Mouse (Mus musculus): ENCODE results near the gene Hexa. TPM values are rescaled to one million over a fixed set of nuclear protein-coding genes. Genes with fewer than 3 reads are reported as not detected.
A peak's percentile ranks its signal among the peaks of the same experiment; 100 is the strongest.

The Hexa gene
- polyA plus RNA-seq, 1 experiment from 2014 or later = 68.0 TPM

GRCm38 (mm10) chr9:59548961-59549487 is 9.7 kb downstream of the Hexa start:
- H3K9me3 ChIP-seq (ENCODE audit: control insufficient read depth, low read length) = no peaks in the 10 kb centered on the region
- no peaks in the 10 kb centered on the region for H3K4me1 ChIP-seq (ENCODE audit: control insufficient read depth, insufficient read depth, low read depth, low read length)
- H3K27me3 ChIP-seq (replicated peaks; ENCODE audit: control insufficient read depth, insufficient read depth, low read length) = no peaks in the 10 kb centered on the region
- no peak overlapping the region for H3K4me3 ChIP-seq (ENCODE audit: low read length)
- H3K9ac ChIP-seq (ENCODE audit: low read depth, low read length) = no peak overlapping the region
- no peak overlapping the region for H3K4me2 ChIP-seq (ENCODE audit: low read length)
- H3K36me3 ChIP-seq (ENCODE audit: control insufficient read depth, insufficient read depth, low read length) = no peaks in the 10 kb centered on the region
- no peak for ATAC-seq
- 68% methylated on average over 2 of the region's 2 CpGs for WGBS
- H3K27ac ChIP-seq (ENCODE audit: low read depth, low read length) = no peak overlapping the region

DNA sequence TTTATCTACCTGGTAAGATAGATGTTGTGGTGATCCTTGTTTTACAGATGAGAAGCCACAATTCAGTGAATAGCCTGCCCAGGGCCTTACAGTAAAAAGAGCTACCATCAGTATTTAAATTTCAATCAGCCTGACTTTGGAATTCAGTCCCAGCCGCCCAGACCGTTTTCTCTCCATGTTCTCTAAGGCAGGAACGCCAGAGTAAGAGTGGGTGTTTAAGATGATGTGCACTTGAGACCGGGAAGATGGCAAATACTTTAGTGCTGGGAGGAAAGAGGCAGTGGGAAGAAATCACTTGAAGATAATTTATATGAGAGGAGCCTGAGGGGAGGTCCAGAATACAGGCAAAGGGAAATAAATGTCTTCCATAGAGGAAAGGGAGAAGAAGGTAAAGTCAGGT is 10.7 kb downstream of the Hexa start:
- no peak overlapping the region for H3K27ac ChIP-seq (ENCODE audit: low read depth, low read length)
- no peaks in the 10 kb centered on the region for H3K36me3 ChIP-seq (ENCODE audit: control insufficient read depth, insufficient read depth, low read length)
- H3K27me3 ChIP-seq (replicated peaks; ENCODE audit: control insufficient read depth, insufficient read depth, low read length) = no peaks in the 10 kb centered on the region
- ATAC-seq = no peak
- no peaks in the 10 kb centered on the region for H3K9me3 ChIP-seq (ENCODE audit: control insufficient read depth, low read length)
- 81% methylated on average over 4 of the region's 4 CpGs for WGBS
- no peak overlapping the region for H3K9ac ChIP-seq (ENCODE audit: low read depth, low read length)
- H3K4me3 ChIP-seq (ENCODE audit: low read length) = no peak overlapping the region
- H3K4me2 ChIP-seq (ENCODE audit: low read length) = no peak overlapping the region
- H3K4me1 ChIP-seq (ENCODE audit: control insufficient read depth, insufficient read depth, low read depth, low read length) = no peaks in the 10 kb centered on the region

- H3K4me2 ChIP-seq (ENCODE audit: low read length) = no peak overlapping the region
- no peak overlapping the region for H3K4me3 ChIP-seq (ENCODE audit: low read length)
- 87% methylated on average over 5 of the region's 5 CpGs for WGBS
- H3K4me1 ChIP-seq (ENCODE audit: control insufficient read depth, insufficient read depth, low read depth, low read length) = no peaks in the 10 kb centered on the region
- H3K27ac ChIP-seq (ENCODE audit: low read depth, low read length) = no peak overlapping the region
- ATAC-seq = no peak
- no peaks in the 10 kb centered on the region for H3K36me3 ChIP-seq (ENCODE audit: control insufficient read depth, insufficient read depth, low read length)
- H3K9me3 ChIP-seq (ENCODE audit: control insufficient read depth, low read length) = no peaks in the 10 kb centered on the region
- H3K9ac ChIP-seq (ENCODE audit: low read depth, low read length) = no peak overlapping the region
- no peaks in the 10 kb centered on the region for H3K27me3 ChIP-seq (replicated peaks; ENCODE audit: control insufficient read depth, insufficient read depth, low read length)
Measured at GRCm38 (mm10) chr9:59551017-59551416, 11.7 kb downstream of the Hexa start.

GRCm38 (mm10) chr9:59551620-59552031 is 12.3 kb downstream of the Hexa start:
- Histone ChIP-seq H3K9ac (ENCODE audit: low read depth, low read length) (no peak overlapping the region), H3K9me3 (ENCODE audit: control insufficient read depth, low read length) (no peaks in the 10 kb centered on the region), H3K36me3 (ENCODE audit: control insufficient read depth, insufficient read depth, low read length) (no peaks in the 10 kb centered on the region), H3K4me3 (ENCODE audit: low read length) (no peak overlapping the region), H3K4me2 (ENCODE audit: low read length) (no peak overlapping the region), H3K27ac (ENCODE audit: low read depth, low read length) (no peak overlapping the region), H3K27me3 (replicated peaks; ENCODE audit: control insufficient read depth, insufficient read depth, low read length) (no peaks in the 10 kb centered on the region), H3K4me1 (ENCODE audit: control insufficient read depth, insufficient read depth, low read depth, low read length) (no peaks in the 10 kb centered on the region)
- ATAC-seq = no peak
- 82% methylated on average over 2 of the region's 3 CpGs for WGBS

- Histone ChIP-seq H3K4me3 (ENCODE audit: low read length) (no peak overlapping the region), H3K9me3 (ENCODE audit: control insufficient read depth, low read length) (no peaks in the 10 kb centered on the region), H3K9ac (ENCODE audit: low read depth, low read length) (no peak overlapping the region), H3K4me2 (ENCODE audit: low read length) (no peak overlapping the region), H3K27me3 (replicated peaks; ENCODE audit: control insufficient read depth, insufficient read depth, low read length) (no peaks in the 10 kb centered on the region), H3K36me3 (ENCODE audit: control insufficient read depth, insufficient read depth, low read length) (no peaks in the 10 kb centered on the region; the same call in 1 of the 2 replicates), H3K27ac (ENCODE audit: low read depth, low read length) (no peak overlapping the region), H3K4me1 (ENCODE audit: control insufficient read depth, insufficient read depth, low read depth, low read length) (no peaks in the 10 kb centered on the region)
- WGBS = 87% methylated on average over 5 of the region's 5 CpGs
- ATAC-seq = no peak
Measured at GRCm38 (mm10) chr9:59552610-59553009, 13.3 kb downstream of the Hexa start.

GRCm38 (mm10) chr9:59553719-59554118 is 14.4 kb downstream of the Hexa start:
- Histone ChIP-seq H3K9me3 (ENCODE audit: control insufficient read depth, low read length) (no peaks in the 10 kb centered on the region), H3K27me3 (replicated peaks; ENCODE audit: control insufficient read depth, insufficient read depth, low read length) (no peaks in the 10 kb centered on the region), H3K9ac (ENCODE audit: low read depth, low read length) (no peak overlapping the region), H3K4me3 (ENCODE audit: low read length) (no peak overlapping the region), H3K27ac (ENCODE audit: low read depth, low read length) (no peak overlapping the region), H3K4me1 (ENCODE audit: control insufficient read depth, insufficient read depth, low read depth, low read length) (no peaks in the 10 kb centered on the region), H3K36me3 (ENCODE audit: control insufficient read depth, insufficient read depth, low read length) (peaks cover 2% of the 10 kb centered on the region; the same call in 1 of the 2 replicates), H3K4me2 (ENCODE audit: low read length) (no peak overlapping the region)
- 86% methylated on average over 4 of the region's 4 CpGs for whole genome bisulfite sequencing
- ATAC-seq = no peak

DNA sequence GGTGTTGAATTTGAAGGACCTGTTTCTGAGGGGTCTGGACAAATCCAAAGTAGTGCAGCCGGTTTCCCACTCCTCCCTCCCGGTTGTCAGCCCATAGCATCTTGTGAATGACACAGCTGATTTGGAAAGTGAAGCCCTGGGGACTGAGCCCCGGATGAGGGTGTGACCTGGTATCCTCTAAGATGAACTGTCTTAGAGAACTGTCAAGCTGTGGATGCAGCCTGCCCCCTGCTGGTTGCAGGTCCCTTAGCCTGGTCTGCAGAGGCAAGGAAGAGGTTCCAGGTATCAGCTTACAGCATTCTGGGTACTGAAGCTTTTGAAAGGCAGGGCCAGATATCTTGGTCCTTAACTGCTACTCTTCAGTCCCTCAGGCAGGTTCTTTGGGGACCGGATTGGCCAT is 26.3 kb downstream of the Hexa start:
- peaks cover 15% of the 10 kb centered on the region for H3K36me3 ChIP-seq (ENCODE audit: control insufficient read depth, insufficient read depth, low read length)
- no peak overlapping the region for H3K4me2 ChIP-seq (ENCODE audit: low read length)
- ATAC-seq = no peak
- H3K27me3 ChIP-seq (replicated peaks; ENCODE audit: control insufficient read depth, insufficient read depth, low read length) = no peaks in the 10 kb centered on the region
- 30% methylated on average over 4 of the region's 4 CpGs for WGBS
- H3K9ac ChIP-seq (ENCODE audit: low read depth, low read length) = no peak overlapping the region
- no peak overlapping the region for H3K27ac ChIP-seq (ENCODE audit: low read depth, low read length)
- no peaks in the 10 kb centered on the region for H3K4me1 ChIP-seq (ENCODE audit: control insufficient read depth, insufficient read depth, low read depth, low read length)
- H3K4me3 ChIP-seq (ENCODE audit: low read length) = no peak overlapping the region
- H3K9me3 ChIP-seq (ENCODE audit: control insufficient read depth, low read length) = no peaks in the 10 kb centered on the region

DNA sequence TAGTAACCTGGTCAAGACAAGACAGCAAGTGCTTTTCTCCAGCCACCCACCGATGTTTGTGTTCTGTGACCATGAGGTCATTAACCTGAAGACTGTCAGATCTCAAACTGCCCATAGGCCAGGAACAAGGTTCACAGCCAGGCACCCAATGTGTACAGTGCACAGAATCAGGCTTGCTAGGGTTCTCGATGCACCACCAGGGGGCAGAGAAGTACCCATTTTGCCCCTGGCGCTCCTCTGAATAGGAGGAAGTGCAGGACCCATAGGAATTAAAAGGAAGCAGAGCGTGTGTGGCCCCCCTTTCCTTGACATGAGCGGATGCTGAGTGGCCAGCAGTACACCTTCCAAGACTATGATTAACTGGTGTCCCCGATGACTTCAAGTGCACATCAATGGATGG is 27.8 kb downstream of the Hexa start:
- ATAC-seq = peak; percentile 61; the same call in 1 of the 2 replicates
- Histone ChIP-seq H3K27me3 (replicated peaks; ENCODE audit: control insufficient read depth, insufficient read depth, low read length) (no peaks in the 10 kb centered on the region), H3K36me3 (ENCODE audit: control insufficient read depth, insufficient read depth, low read length) (peaks cover 15% of the 10 kb centered on the region), H3K4me3 (ENCODE audit: low read length) (no peak overlapping the region), H3K4me1 (ENCODE audit: control insufficient read depth, insufficient read depth, low read depth, low read length) (no peaks in the 10 kb centered on the region), H3K4me2 (ENCODE audit: low read length) (no peak overlapping the region), H3K9ac (ENCODE audit: low read depth, low read length) (no peak overlapping the region), H3K27ac (ENCODE audit: low read depth, low read length) (no peak overlapping the region), H3K9me3 (ENCODE audit: control insufficient read depth, low read length) (no peaks in the 10 kb centered on the region)
- WGBS = 33% methylated on average over 6 of the region's 6 CpGs

GRCm38 (mm10) chr9:59571852-59572251 is 32.5 kb downstream of the Hexa start:
- Histone ChIP-seq H3K9me3 (ENCODE audit: control insufficient read depth, low read length) (no peaks in the 10 kb centered on the region), H3K27me3 (replicated peaks; ENCODE audit: control insufficient read depth, insufficient read depth, low read length) (no peaks in the 10 kb centered on the region), H3K4me1 (ENCODE audit: control insufficient read depth, insufficient read depth, low read depth, low read length) (no peaks in the 10 kb centered on the region), H3K4me3 (ENCODE audit: low read length) (no peak overlapping the region), H3K36me3 (ENCODE audit: control insufficient read depth, insufficient read depth, low read length) (no peaks in the 10 kb centered on the region), H3K4me2 (ENCODE audit: low read length) (no peak overlapping the region), H3K9ac (ENCODE audit: low read depth, low read length) (no peak overlapping the region), H3K27ac (ENCODE audit: low read depth, low read length) (no peak overlapping the region)
- WGBS = 81% methylated on average over 2 of the region's 2 CpGs
- no peak for ATAC-seq

DNA sequence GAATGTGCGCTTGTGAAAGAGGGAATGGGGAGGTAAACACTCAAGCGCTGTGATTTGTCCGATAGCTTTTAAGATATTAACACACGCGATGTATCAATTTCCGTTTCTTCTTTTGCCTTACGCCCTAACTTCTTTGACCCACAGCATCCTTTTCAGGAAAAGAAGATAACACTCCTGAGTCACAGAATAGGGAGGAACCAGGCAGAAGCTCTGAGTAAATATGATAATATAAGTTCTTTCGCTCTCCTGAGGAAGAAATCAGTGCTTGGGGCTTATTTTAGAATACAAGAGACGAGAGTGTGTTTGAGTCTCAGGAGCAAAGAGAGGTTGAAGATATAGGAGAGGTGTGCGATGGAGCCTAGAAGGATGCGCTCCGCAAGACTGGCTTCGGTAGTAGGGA is 38.1 kb downstream of the Hexa start:
- no peaks in the 10 kb centered on the region for H3K9me3 ChIP-seq (ENCODE audit: control insufficient read depth, low read length)
- peaks cover 12% of the 10 kb centered on the region for H3K4me1 ChIP-seq (ENCODE audit: control insufficient read depth, insufficient read depth, low read depth, low read length)
- no peak for ATAC-seq
- no peaks in the 10 kb centered on the region for H3K36me3 ChIP-seq (ENCODE audit: control insufficient read depth, insufficient read depth, low read length)
- H3K27me3 ChIP-seq (replicated peaks; ENCODE audit: control insufficient read depth, insufficient read depth, low read length) = no peaks in the 10 kb centered on the region
- peak overlapping the region; percentile 55 for H3K4me3 ChIP-seq (ENCODE audit: low read length)
- peak overlapping the region; percentile 68 for H3K27ac ChIP-seq (ENCODE audit: low read depth, low read length)
- WGBS = 16% methylated on average over 13 of the region's 13 CpGs
- peak overlapping the region; percentile 73 for H3K9ac ChIP-seq (ENCODE audit: low read depth, low read length)
- H3K4me2 ChIP-seq (ENCODE audit: low read length) = peak overlapping the region; percentile 82
